Mouse (Mus musculus): ENCODE measurements around the gene Lsm10.

GRCm38 (mm10) chr4:126103057-126103581, 6.7 kb downstream of the Lsm10 start:
- TF ChIP-seq POLR2A (IDR thresholded peaks at IDR 0.05; ENCODE audit: borderline replicate concordance, control insufficient read depth, low read depth, low read length) (0 out of 2 replicates have a peak, but pooled peaks have one; percentile 56), CTCF (IDR thresholded peaks at IDR 0.05; ENCODE audit: control insufficient read depth, insufficient read depth, low read length) (no peak)

All from bone marrow, adult 2 months (tissue).